Mouse (Mus musculus) thymus, adult 2 months (tissue): Measurements from ENCODE around the gene Rnase10.

Experiments used
- CTCF ChIP-seq: fragments of 200-500 bp; IDR thresholded peaks from 2 replicates; pipeline ENCODE4 v1.5.1; 2012; ENCODE audit warnings: mild to moderate bottlenecking, control low read depth, low read length, moderate library complexity, borderline replicate concordance; ENCODE audit not compliant: control insufficient read depth, poor library complexity, insufficient read depth; ENCODE audit errors: extremely low read depth
- POLR2A ChIP-seq: fragments of 200-500 bp; IDR thresholded peaks from 2 replicates; pipeline ENCODE4 v1.6.1; 2012; ENCODE audit warnings: mild to moderate bottlenecking, low read length, control low read depth, moderate library complexity; ENCODE audit not compliant: control insufficient read depth, poor library complexity, insufficient read depth; ENCODE audit errors: extremely low read depth

DNA sequence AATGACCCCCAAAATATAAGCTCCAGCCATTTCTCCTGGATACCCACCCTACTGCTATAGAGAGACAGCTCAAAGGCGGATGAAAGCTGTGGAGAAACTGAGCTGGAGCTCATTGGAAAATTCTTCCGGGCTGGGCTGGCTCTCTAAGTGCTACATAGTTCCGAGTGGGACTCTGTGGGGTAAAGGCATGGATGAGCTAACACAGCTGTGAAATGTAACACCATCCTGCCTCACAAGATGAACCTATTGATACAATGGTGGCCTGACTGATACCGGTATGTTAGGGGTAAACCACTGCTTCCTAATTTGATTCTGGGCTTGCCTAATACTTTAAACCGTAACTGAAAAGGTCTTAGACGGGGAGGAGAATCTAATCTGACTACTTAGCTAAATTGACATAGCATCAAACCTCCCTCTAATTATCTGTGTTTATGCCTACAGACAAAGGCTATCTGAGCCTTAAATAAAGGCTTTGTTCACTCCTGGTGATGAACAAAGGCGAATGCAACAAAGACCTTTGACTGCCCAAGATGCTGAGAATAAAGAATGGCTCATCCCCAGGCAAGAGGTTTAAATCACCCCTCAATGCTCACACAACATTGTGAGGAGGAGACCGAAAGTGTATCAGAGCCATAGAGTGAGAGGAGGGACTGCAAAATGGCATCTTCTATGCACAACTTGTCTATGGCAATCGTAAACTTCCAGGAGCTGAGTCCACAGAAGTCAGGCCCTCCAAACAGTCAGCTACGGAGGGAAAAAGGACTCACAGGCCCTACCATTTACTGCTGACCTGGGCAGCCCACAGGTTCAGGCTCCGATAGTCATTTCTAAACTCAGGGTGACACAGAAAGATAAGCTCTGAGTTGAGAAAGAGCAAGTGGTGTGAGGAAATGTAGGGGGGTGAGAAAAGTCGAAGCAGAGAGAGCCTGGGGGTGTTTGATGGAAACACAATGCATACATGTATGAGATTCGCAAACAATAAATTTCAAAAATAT, 47.0 kb downstream of the Rnase10 start:
- TF ChIP-seq POLR2A (no peak), CTCF (no peak)
